Comparison of ENCODE assay signal across 13 mouse cellular contexts in the genomic region with DNA sequence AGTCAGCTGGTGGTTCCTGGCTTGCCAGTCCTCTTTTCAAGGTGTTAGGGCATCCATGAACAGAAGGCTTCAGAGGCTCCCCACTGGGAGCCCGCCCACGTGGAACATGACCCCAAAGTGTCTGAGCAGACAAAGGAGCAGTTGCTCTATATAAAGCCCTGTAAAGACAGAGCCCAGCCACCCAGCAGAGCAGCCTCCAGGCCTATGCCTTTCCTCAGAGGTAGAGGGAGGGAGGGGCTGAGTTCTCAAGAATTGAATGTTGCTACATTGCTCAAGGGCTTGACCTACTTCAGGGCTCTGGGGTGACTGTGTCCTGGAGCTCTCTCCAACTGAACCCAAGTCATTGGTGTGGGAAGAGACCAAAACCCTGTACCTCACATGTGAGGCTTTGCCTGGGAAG.
A peak's percentile ranks its signal among the peaks of the same experiment; 100 is the strongest.
DNase-seq lines count a peak whose midpoint lies in the region; ATAC-seq and TF ChIP-seq lines count a peak whose summit lies in the region.
"Had no signal": no experiment of that assay in that cellular context is flagged by ENCODE, and none has a peak within 500 bp of the region (broad histone marks: within the 10 kb centered on the region; RNA-seq: fewer than 3 reads in every experiment).

No protein-coding gene starts in this region.

- peaks cover 33% of the 10 kb centered on the region for H3K4me1 ChIP-seq in forebrain, embryonic 10.5 days
- peaks cover 5% of the 10 kb centered on the region; the same call in 1 of the 2 replicates for H3K4me1 ChIP-seq in forebrain, embryonic 12.5 days
- H3K4me1 ChIP-seq in ES-E14 (ENCODE audit: control insufficient read depth in 2 of 2, insufficient read depth in 2 of 2, low read length in 2 of 2, poor library complexity in 1 of 2): peaks cover 22 to 26% of the 10 kb centered on the region in 2 experiments
- H3K4me1 ChIP-seq in brown adipose tissue, adult 24 weeks (ENCODE audit: control insufficient read depth, insufficient read depth, insufficient read length, low read length): peaks cover 34% of the 10 kb centered on the region

- no peaks in the 10 kb centered on the region for H3K9me3 ChIP-seq in forebrain, embryonic 10.5 days
- H3K9me3 ChIP-seq in forebrain, embryonic 12.5 days: no peaks in the 10 kb centered on the region
- no peaks in the 10 kb centered on the region for H3K9me3 ChIP-seq in ES-E14 (ENCODE audit: control insufficient read depth, insufficient read depth, low read depth, low read length)
- H3K9me3 ChIP-seq: hindbrain, embryonic 13.5 days had no signal

- no peak overlapping the region for H3K4me2 ChIP-seq in forebrain, embryonic 12.5 days
- H3K4me2 ChIP-seq: hindbrain, embryonic 13.5 days had no signal

- ATAC-seq in forebrain, embryonic 12.5 days (ENCODE audit: low FRiP score): no peak
- ATAC-seq: intestine, postnatal 0 days had no signal

- H3K9ac ChIP-seq in forebrain, embryonic 12.5 days: no peak overlapping the region
- no peak overlapping the region for H3K9ac ChIP-seq in ES-E14 (ENCODE audit: insufficient read depth, low read depth, low read length, poor library complexity, severe bottlenecking)
- H3K9ac ChIP-seq: hindbrain, embryonic 13.5 days; liver, embryonic 14.5 days had no signal

- WGBS in forebrain, embryonic 10.5 days: 28% methylated on average over 2 of the region's 2 CpGs
- WGBS in forebrain, embryonic 12.5 days: 17% methylated on average over 2 of the region's 2 CpGs

- in situ Hi-C loops in ES-E14 (cut with MboI; ENCODE audit: low sequenced_read_pairs in 2 of 2, unreplicated experiment in 2 of 2): no loop called here

- 0 out of 2 replicates have a peak, but pooled peaks cover 5% of the 10 kb centered on the region for H3K27me3 ChIP-seq in forebrain, embryonic 10.5 days (ENCODE audit: poor library complexity, severe bottlenecking)
- H3K27me3 ChIP-seq in forebrain, embryonic 12.5 days: no peaks in the 10 kb centered on the region
- H3K27me3 ChIP-seq: hindbrain, embryonic 13.5 days had no signal

- 0 out of 2 replicates have a peak overlapping the region, but pooled peaks have one; percentile 20 for H3K27ac ChIP-seq in forebrain, embryonic 10.5 days
- no peak overlapping the region for H3K27ac ChIP-seq in forebrain, embryonic 12.5 days
- no peak overlapping the region for H3K27ac ChIP-seq in ES-E14 (ENCODE audit: insufficient read depth, low read depth, low read length, poor library complexity, severe bottlenecking)
- peak overlapping the region; percentile 86 for H3K27ac ChIP-seq in brown adipose tissue, adult 24 weeks (replicated peaks; ENCODE audit: low read depth, low read length)
- H3K27ac ChIP-seq: hindbrain, embryonic 13.5 days; liver, embryonic 14.5 days had no signal

- no peak overlapping the region for H3K4me3 ChIP-seq in forebrain, embryonic 10.5 days
- no peak overlapping the region for H3K4me3 ChIP-seq in forebrain, embryonic 12.5 days (replicated peaks)
- no peak overlapping the region for H3K4me3 ChIP-seq in ES-E14 (ENCODE audit: insufficient read depth in 1 of 2, low read depth in 1 of 2, low read length in 2 of 2, poor library complexity in 1 of 2, severe bottlenecking in 1 of 2)
- H3K4me3 ChIP-seq in brown adipose tissue, adult 24 weeks (ENCODE audit: insufficient read depth, low read depth, low read length): no peak overlapping the region
- H3K4me3 ChIP-seq: hindbrain, embryonic 13.5 days had no signal

- no peak for DNase-seq in forebrain, embryonic 10.5 days (ENCODE audit: extremely low spot score, low spot score)
- DNase-seq in ES-E14 (ENCODE audit: low read depth, low spot score): peak; percentile 58
- peak; percentile 74 to 79 for DNase-seq in thymus, postnatal 10 days (ENCODE audit: low spot score in 2 of 2)
- DNase-seq in left cerebral cortex, adult 9 months (ENCODE audit: low spot score in 2 of 2): no peak
- no peak for DNase-seq in neural tube, embryonic 10.5 days (ENCODE audit: extremely low spot score, low spot score)
- DNase-seq: kidney, postnatal 25 days; left cerebral cortex, postnatal 4 days; right cerebral cortex, postnatal 14 days had no signal

- H3K36me3 ChIP-seq in forebrain, embryonic 10.5 days (replicated peaks): no peaks in the 10 kb centered on the region
- no peaks in the 10 kb centered on the region for H3K36me3 ChIP-seq in forebrain, embryonic 12.5 days (replicated peaks)
- no peaks in the 10 kb centered on the region for H3K36me3 ChIP-seq in ES-E14 (ENCODE audit: control insufficient read depth, insufficient read depth, low read length, poor library complexity, severe bottlenecking)
- H3K36me3 ChIP-seq: hindbrain, embryonic 13.5 days had no signal

TF ChIP-seq in ES-E14, 5 proteins besides CTCF, POLR2A, EP300 and RAD21:
- no peak for TF ChIP-seq HCFC1 (IDR thresholded peaks at IDR 0.05; ENCODE audit: borderline replicate concordance, insufficient read depth, low read length)
- TF ChIP-seq ZNF384 (IDR thresholded peaks at IDR 0.05; ENCODE audit: low read depth, low read length): no peak
- no peak for TF ChIP-seq MAFK (IDR thresholded peaks at IDR 0.05; ENCODE audit: insufficient read depth, low read depth, low read length)
- no peak for TF ChIP-seq ZC3H11A (IDR thresholded peaks at IDR 0.05; ENCODE audit: borderline replicate concordance, low read depth, low read length)
TF ChIP-seq in ES-E14: peak in this region for 0.

Comparison
In these comparisons a context has a peak if more than half of its experiments do, and no peak if none do; other contexts are left out.
1. H3K27ac ChIP-seq: peak in forebrain, embryonic 10.5 days (single experiment) and brown adipose tissue, adult 24 weeks (single experiment); none in forebrain, embryonic 12.5 days (single experiment) and ES-E14 (single experiment).
2. DNase-seq: peak in ES-E14 (single experiment) and thymus, postnatal 10 days (2 of 2); none in forebrain, embryonic 10.5 days (single experiment), left cerebral cortex, adult 9 months (0 of 2) and neural tube, embryonic 10.5 days (single experiment).